Mouse (Mus musculus) liver, embryonic 16.5 days (tissue): ENCODE measurements around the gene Clec3a. TPM values are rescaled to one million over a fixed set of nuclear protein-coding genes. Genes with fewer than 3 reads are reported as not detected.

ENCODE experiments used
- ATAC-seq: fragments of 200-750 bp; cut with Nextera tagmentation; 2 replicates; pipeline ENCODE4 v1.8.0; 2017; ENCODE audit warnings: low read depth, mild to moderate bottlenecking, moderate number of reproducible peaks, moderate library complexity
- H3K27ac ChIP-seq: fragments of 300-500 bp; sonication (generic); 2 replicates; pipeline ENCODE4 v1.5.1; 2014; ENCODE audit warnings: mild to moderate bottlenecking, low read length
- H3K27me3 ChIP-seq: fragments of 300-500 bp; sonication (generic); 2 replicates; pipeline ENCODE4 v1.6.1; 2014; ENCODE audit warnings: low read depth, low read length, mixed read lengths; ENCODE audit not compliant: control insufficient read depth, insufficient read depth
- H3K36me3 ChIP-seq: fragments of 300-500 bp; sonication (generic); 2 replicates; pipeline ENCODE4 v1.6.1; 2014; ENCODE audit warnings: mild to moderate bottlenecking; ENCODE audit not compliant: control insufficient read depth, insufficient read depth
- H3K4me1 ChIP-seq: fragments of 300-500 bp; sonication (generic); 2 replicates; pipeline ENCODE4 v1.6.1; 2014; ENCODE audit warnings: low read depth, low read length, mixed read lengths; ENCODE audit not compliant: control insufficient read depth
- H3K4me2 ChIP-seq: fragments of 300-500 bp; sonication (generic); 2 replicates; pipeline ENCODE4 v1.6.1; 2014; ENCODE audit warnings: low read depth, low read length, mixed read lengths
- H3K4me3 ChIP-seq: fragments of 300-500 bp; sonication (generic); 2 replicates; pipeline ENCODE4 v1.5.1; 2014; ENCODE audit warnings: low read depth, mild to moderate bottlenecking, low read length
- H3K9ac ChIP-seq: fragments of 300-500 bp; sonication (generic); 2 replicates; pipeline ENCODE4 v1.6.1; 2014; ENCODE audit warnings: low read depth, low read length
- H3K9me3 ChIP-seq: fragments of 300-500 bp; sonication (generic); replicated peaks from 2 replicates; pipeline ENCODE4 v1.6.1; 2016; ENCODE audit warnings: low read length; ENCODE audit not compliant: control insufficient read depth
- WGBS: fragments of 180-500 bp; shearing (Covaris S2); extraction: QIAGEN DNeasy Blood & Tissue Kit; methylation state at CpG from one replicate; pipeline ENCODE4 v1.1.7; 2014; ENCODE audit not compliant: insufficient replicate concordance; 5-methylcytosine and 5-hydroxymethylcytosine counted together
- polyA plus RNA-seq: library from polyadenylated mRNA; unstranded; fragments of >200 nt; fragmentation: Nextera tagmentation; extraction: Ambion mirVana; gene quantifications from 2 replicates; pipeline ENCODE4 v1.2.1, GENCODE M21; 2015

The Clec3a gene
- not detected in 2 replicates for polyA plus RNA-seq

GRCm38 (mm10) chr8:114417786-114418185, at the start of gene Clec3a:
Gene Clec3a, plus strand, starts transcription at chr8:114418086.
- Histone ChIP-seq H3K27me3 (no peaks in the 10 kb centered on the region), H3K4me2 (no peak within 1 kb of the TSS), H3K27ac (no peak within 1 kb of the TSS), H3K4me1 (no peaks in the 10 kb centered on the region), H3K9ac (no peak within 1 kb of the TSS), H3K36me3 (no peaks in the 10 kb centered on the region), H3K9me3 (no peaks in the 10 kb centered on the region), H3K4me3 (no peak within 1 kb of the TSS)
- WGBS = 68% methylated on average over 8 of the region's 8 CpGs
- no peak for ATAC-seq

- Histone ChIP-seq H3K4me2 (0 out of 2 replicates have a peak overlapping the region, but pooled peaks have one; percentile 13), H3K4me3 (no peak overlapping the region), H3K27me3 (no peaks in the 10 kb centered on the region), H3K9me3 (no peaks in the 10 kb centered on the region), H3K4me1 (no peaks in the 10 kb centered on the region), H3K36me3 (no peaks in the 10 kb centered on the region), H3K9ac (no peak overlapping the region), H3K27ac (no peak overlapping the region)
- WGBS = 27% methylated on average over 27 of the region's 27 CpGs
- no peak for ATAC-seq
These were observed 48.6 kb upstream of the Clec3a start for GRCm38 (mm10) chr8:114369038-114369976.

GRCm38 (mm10) chr8:114374390-114374789, 43.5 kb upstream of the Clec3a start:
- H3K9me3 ChIP-seq = no peaks in the 10 kb centered on the region
- H3K4me1 ChIP-seq = no peaks in the 10 kb centered on the region
- 67% methylated on average over 6 of the region's 6 CpGs for WGBS
- H3K4me3 ChIP-seq = no peak overlapping the region
- ATAC-seq = no peak
- H3K4me2 ChIP-seq = no peak overlapping the region
- no peak overlapping the region for H3K9ac ChIP-seq
- no peaks in the 10 kb centered on the region for H3K36me3 ChIP-seq
- no peak overlapping the region for H3K27ac ChIP-seq
- H3K27me3 ChIP-seq = no peaks in the 10 kb centered on the region

- ATAC-seq = no peak
- Histone ChIP-seq H3K4me1 (no peaks in the 10 kb centered on the region), H3K27ac (no peak overlapping the region), H3K9me3 (no peaks in the 10 kb centered on the region), H3K4me3 (no peak overlapping the region), H3K4me2 (no peak overlapping the region), H3K27me3 (no peaks in the 10 kb centered on the region), H3K9ac (no peak overlapping the region), H3K36me3 (no peaks in the 10 kb centered on the region)
- 65% methylated on average over 3 of the region's 3 CpGs for WGBS
These were observed 33.7 kb upstream of the Clec3a start for GRCm38 (mm10) chr8:114384189-114384588.

- Histone ChIP-seq H3K9me3 (no peaks in the 10 kb centered on the region), H3K9ac (no peak overlapping the region), H3K4me3 (no peak overlapping the region), H3K4me2 (no peak overlapping the region), H3K36me3 (no peaks in the 10 kb centered on the region), H3K27me3 (no peaks in the 10 kb centered on the region), H3K4me1 (no peaks in the 10 kb centered on the region), H3K27ac (no peak overlapping the region)
- no peak for ATAC-seq
- WGBS = 16% methylated on average over 4 of the region's 4 CpGs
These were observed 30.4 kb upstream of the Clec3a start for GRCm38 (mm10) chr8:114387494-114387893.

GRCm38 (mm10) chr8:114390465-114391254, 27.2 kb upstream of the Clec3a start:
- Histone ChIP-seq H3K4me3 (no peak overlapping the region), H3K4me2 (no peak overlapping the region), H3K27me3 (no peaks in the 10 kb centered on the region), H3K27ac (no peak overlapping the region), H3K4me1 (no peaks in the 10 kb centered on the region), H3K9me3 (no peaks in the 10 kb centered on the region), H3K36me3 (no peaks in the 10 kb centered on the region), H3K9ac (no peak overlapping the region)
- ATAC-seq = no peak
- WGBS = 47% methylated on average over 11 of the region's 13 CpGs

GRCm38 (mm10) chr8:114398326-114398725, 19.6 kb upstream of the Clec3a start:
- Histone ChIP-seq H3K4me1 (no peaks in the 10 kb centered on the region), H3K9me3 (no peaks in the 10 kb centered on the region), H3K27me3 (no peaks in the 10 kb centered on the region), H3K9ac (no peak overlapping the region), H3K4me3 (no peak overlapping the region), H3K4me2 (no peak overlapping the region), H3K27ac (no peak overlapping the region), H3K36me3 (no peaks in the 10 kb centered on the region)
- WGBS = 76% methylated on average over 5 of the region's 5 CpGs
- no peak for ATAC-seq

GRCm38 (mm10) chr8:114399273-114399672, 18.6 kb upstream of the Clec3a start:
- no peaks in the 10 kb centered on the region for H3K4me1 ChIP-seq
- no peak overlapping the region for H3K4me2 ChIP-seq
- no peak overlapping the region for H3K9ac ChIP-seq
- no peaks in the 10 kb centered on the region for H3K27me3 ChIP-seq
- no peaks in the 10 kb centered on the region for H3K36me3 ChIP-seq
- H3K4me3 ChIP-seq = no peak overlapping the region
- ATAC-seq = no peak
- no peaks in the 10 kb centered on the region for H3K9me3 ChIP-seq
- WGBS = 84% methylated on average over 5 of the region's 5 CpGs
- H3K27ac ChIP-seq = no peak overlapping the region

- Histone ChIP-seq H3K9me3 (no peaks in the 10 kb centered on the region), H3K4me1 (no peaks in the 10 kb centered on the region), H3K27me3 (no peaks in the 10 kb centered on the region), H3K9ac (no peak overlapping the region), H3K4me2 (no peak overlapping the region), H3K4me3 (no peak overlapping the region), H3K27ac (no peak overlapping the region), H3K36me3 (no peaks in the 10 kb centered on the region)
- no peak for ATAC-seq
- 46% methylated on average over 7 of the region's 7 CpGs for WGBS
These were observed 16.2 kb upstream of the Clec3a start for GRCm38 (mm10) chr8:114401679-114402078.
